Mouse (Mus musculus): ENCODE measurements around the gene Selenov. TPM values are rescaled to one million over a fixed set of nuclear protein-coding genes. Genes with fewer than 3 reads are reported as not detected.

The Selenov gene
- total RNA-seq, 2 experiments from 2014 or later, result not detected

GRCm38 (mm10) chr7:28277615-28278278 is 13.2 kb downstream of the Selenov start, which contains the start of gene Eid2b:
Gene Eid2b, plus strand, starts transcription at chr7:28277739.
- H3K27ac ChIP-seq, result peak within 1 kb of the TSS; percentile 96
- intact Hi-C loops (cut with DNase I), result loop anchor here (5.0 kb wide), 2 partner anchors 35 to 70 kb away; partner anchors contain the start of gene Timm50
- peak; percentile 98 for TF ChIP-seq CTCF (IDR thresholded peaks at IDR 0.05)
- H3K4me3 ChIP-seq, result peak within 1 kb of the TSS; percentile 94
- peak; percentile 97 for DNase-seq

- Histone ChIP-seq H3K27ac (no peak overlapping the region), H3K4me3 (no peak overlapping the region)
- no peak for DNase-seq
- intact Hi-C loops (cut with DNase I), result loop anchor here (5.0 kb wide), 2 partner anchors 35 to 70 kb away; partner anchors contain the start of gene Timm50
- no peak for TF ChIP-seq CTCF (IDR thresholded peaks at IDR 0.05)
Observed at GRCm38 (mm10) chr7:28277237-28277614, 13.8 kb downstream of the Selenov start.

DNA sequence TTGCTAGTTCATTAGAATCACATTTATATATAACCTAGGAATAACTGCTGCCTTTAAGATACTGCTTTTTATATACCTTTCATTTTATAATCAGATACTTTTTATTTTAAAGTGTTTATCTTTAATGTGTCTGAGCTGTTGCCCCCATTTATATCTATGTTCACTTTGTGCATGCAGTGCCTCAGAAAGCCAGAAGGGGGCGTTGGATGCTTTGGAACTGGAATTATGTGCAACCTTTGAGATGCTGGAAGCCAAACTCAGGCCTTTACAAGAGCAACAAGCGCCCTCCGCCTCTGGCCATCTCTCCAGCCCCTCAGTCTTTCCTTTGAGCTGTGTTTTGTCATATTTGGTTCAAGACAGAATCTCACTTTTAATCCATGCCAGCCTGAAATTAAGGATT is 19.2 kb downstream of the Selenov start:
- DNase-seq, result no peak
- no peak overlapping the region for H3K27ac ChIP-seq
- peak; percentile 32 for TF ChIP-seq CTCF (IDR thresholded peaks at IDR 0.05)
- H3K4me3 ChIP-seq, result no peak overlapping the region
- intact Hi-C loops (cut with DNase I), result no loop called here

GRCm38 (mm10) chr7:28269355-28269754 is 21.6 kb downstream of the Selenov start:
- intact Hi-C loops (cut with DNase I), result no loop called here
- no peak for TF ChIP-seq CTCF (IDR thresholded peaks at IDR 0.05)
- no peak overlapping the region for H3K4me3 ChIP-seq
- DNase-seq, result no peak
- H3K27ac ChIP-seq, result no peak overlapping the region

DNA sequence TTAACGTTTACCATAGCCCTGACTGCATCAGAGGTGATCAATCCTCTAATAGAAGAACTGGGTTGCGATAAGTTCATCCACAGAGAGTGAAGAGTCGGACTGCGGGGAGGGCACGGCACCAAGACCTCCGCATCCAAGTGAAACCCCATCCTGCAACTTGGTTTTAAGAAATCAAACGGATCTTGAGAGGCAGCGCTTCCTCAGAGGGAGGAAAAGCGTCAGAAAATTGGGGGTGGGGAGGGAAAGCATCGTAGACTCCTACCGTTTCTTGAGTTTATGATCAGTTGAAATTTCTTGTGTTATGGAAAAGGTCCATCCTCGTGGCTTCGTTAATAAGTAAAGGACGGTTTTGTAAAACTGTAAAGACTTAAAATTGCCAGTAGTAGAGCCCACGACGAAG is 22.4 kb downstream of the Selenov start:
- no peak for DNase-seq
- peak overlapping the region; percentile 82 for H3K27ac ChIP-seq
- H3K4me3 ChIP-seq, result peak overlapping the region; percentile 87
- no peak for TF ChIP-seq CTCF (IDR thresholded peaks at IDR 0.05)
- intact Hi-C loops (cut with DNase I), result no loop called here

DNA sequence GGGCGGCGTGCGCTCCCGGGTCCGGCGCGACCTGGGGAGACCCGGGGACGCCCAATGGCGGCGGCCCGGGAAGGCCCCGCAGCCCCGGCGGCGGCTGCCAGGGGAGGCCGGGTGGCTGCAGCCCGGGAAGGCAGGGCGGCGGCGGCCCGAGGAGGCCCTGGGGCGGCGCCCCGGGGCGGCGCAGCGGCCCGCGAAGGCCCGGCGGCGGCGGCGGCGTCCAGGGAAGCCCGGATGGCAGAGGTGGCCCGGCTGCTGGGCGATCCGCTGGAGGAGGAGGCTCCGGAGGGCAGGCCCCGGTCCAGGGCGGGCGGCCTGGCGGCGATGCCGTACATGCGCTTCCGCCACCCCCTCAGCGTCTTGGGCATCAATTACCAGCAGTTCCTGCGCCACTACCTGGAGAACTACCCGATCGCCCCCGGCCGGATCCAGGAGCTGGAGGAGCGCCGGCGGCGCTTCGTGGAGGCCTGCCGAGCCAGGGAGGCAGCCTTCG is 22.9 kb downstream of the Selenov start:
- Histone ChIP-seq H3K4me3 (peak overlapping the region; percentile 87), H3K27ac (peak overlapping the region; percentile 82)
- peak; percentile 75 for DNase-seq
- no peak for TF ChIP-seq CTCF (IDR thresholded peaks at IDR 0.05)
- intact Hi-C loops (cut with DNase I), result no loop called here

DNA sequence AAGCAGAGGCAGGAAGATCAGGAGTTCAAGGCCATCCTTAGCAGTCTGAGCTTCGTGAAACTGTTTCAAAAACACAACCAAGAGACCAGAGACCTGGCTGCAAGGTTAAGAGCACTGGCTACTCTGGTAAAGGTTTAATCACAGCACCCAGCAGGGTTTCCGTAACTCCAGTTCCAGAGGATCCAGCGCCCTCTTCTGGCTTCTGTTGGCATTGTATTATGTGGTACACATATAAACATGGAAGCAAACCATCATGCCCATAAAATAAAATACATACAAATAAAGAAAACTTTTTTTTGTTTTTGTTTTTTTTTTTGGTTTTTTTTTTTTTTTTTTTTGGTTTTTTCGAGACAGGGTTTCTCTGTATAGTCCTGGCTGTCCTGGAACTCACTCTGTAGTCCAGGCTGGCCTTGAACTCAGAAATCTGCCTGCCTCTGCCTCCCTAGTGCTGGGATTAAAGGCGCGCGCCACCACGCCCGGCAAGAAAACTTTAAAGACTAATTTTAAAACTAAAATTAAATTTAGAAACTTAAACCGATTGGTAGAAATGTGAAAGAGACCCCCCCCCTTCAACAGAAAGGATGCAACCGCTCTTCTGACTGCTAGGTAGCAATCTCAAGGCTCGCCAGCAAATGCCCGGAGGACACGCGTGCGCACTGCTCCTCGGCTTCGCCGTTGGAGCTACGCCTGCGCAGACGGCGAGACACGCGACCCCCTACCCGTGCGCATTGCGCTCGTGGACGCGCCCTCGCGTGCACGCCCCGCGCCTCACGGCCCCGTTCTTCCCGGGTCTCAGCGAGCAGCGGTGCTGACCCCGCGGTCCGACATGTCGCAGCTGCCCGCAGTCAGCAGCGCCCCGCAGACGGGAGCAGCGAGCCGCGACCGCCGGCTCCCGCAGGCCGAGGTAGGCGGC is 23.6 kb downstream of the Selenov start, which contains the start of gene Eid2:
Eid2 (plus strand) TSS at position 753 of the 913 bp plus-strand sequence.
- Histone ChIP-seq H3K4me3 (peak within 1 kb of the TSS; percentile 87), H3K27ac (peak within 1 kb of the TSS; percentile 82)
- intact Hi-C loops (cut with DNase I), result no loop called here
- peak; percentile 85 for DNase-seq
- TF ChIP-seq CTCF (IDR thresholded peaks at IDR 0.05), result peak; percentile 23; the same call in 1 of the 2 replicates

DNA sequence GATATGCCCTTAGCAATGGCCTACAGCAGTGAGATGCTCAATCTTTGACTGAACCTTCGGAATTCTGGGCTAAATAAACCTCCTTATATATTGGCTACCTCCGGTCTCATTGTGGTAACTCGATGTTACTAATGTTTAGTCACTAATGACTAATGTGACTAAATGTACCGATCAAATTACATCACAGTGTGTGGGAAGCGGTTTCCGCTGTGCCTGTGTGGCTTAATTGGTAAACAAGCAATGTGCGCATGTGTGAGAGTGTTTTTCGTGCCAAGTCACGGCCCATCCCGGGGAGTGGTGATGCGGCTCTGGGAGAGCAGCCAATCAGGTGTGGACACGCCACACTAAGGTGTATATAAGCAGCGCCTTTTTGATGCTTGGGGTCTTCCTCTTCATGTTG is 25.6 kb downstream of the Selenov start:
- no peak for DNase-seq
- no peak for TF ChIP-seq CTCF (IDR thresholded peaks at IDR 0.05)
- intact Hi-C loops (cut with DNase I), result no loop called here
- H3K4me3 ChIP-seq, result no peak overlapping the region
- no peak overlapping the region for H3K27ac ChIP-seq

- DNase-seq, result peak; percentile 69
- Histone ChIP-seq H3K27ac (no peak overlapping the region), H3K4me3 (no peak overlapping the region)
- intact Hi-C loops (cut with DNase I), result no loop called here
- TF ChIP-seq CTCF (IDR thresholded peaks at IDR 0.05), result no peak
Observed at GRCm38 (mm10) chr7:28263786-28264185, 27.2 kb downstream of the Selenov start.

- intact Hi-C loops (cut with DNase I), result no loop called here
- no peak overlapping the region for H3K4me3 ChIP-seq
- DNase-seq, result no peak
- H3K27ac ChIP-seq, result no peak overlapping the region
- TF ChIP-seq CTCF (IDR thresholded peaks at IDR 0.05), result no peak
Observed at GRCm38 (mm10) chr7:28262861-28263260, 28.1 kb downstream of the Selenov start.

DNA sequence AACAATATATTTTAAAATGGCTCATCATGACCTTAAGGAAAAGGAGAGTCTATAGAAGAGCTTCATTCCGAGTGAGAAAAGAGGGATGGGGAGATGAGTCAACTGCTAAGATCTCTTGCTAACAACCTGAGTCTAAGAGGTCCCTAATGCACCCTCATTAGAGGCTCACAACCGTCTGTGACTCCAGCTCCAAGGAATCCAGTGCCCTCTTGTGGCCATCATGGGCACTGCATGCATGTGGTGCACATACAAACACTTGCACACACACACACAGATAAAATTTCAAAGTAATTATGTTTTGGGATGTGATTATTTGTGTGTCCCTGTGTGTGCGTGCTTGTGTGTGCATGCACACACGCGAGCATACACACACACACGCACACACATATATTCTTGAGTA is 35.5 kb downstream of the Selenov start:
- no peak for DNase-seq
- peak; percentile 19; the same call in 1 of the 2 replicates for TF ChIP-seq CTCF (IDR thresholded peaks at IDR 0.05)
- Histone ChIP-seq H3K4me3 (no peak overlapping the region), H3K27ac (no peak overlapping the region)
- intact Hi-C loops (cut with DNase I), result no loop called here

DNA sequence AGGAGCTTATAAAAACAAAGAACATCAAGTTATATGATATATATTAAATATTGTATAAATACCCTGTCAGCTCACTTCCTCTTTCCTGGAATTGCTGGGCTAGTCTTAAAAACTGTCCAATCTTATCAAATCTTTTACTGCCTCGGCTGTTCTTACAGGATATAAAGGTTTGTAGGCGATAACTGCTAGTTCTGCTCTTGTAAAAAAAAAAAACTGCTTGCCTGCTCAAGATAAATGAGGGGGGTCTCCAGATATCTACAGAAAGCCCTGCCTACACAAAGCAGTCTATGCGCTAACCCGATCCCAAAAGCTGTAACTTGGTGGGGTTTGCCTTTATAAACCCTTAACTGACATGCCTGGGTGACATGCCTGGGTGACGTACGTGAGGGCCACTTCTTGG is 36.4 kb downstream of the Selenov start:
- no peak for TF ChIP-seq CTCF (IDR thresholded peaks at IDR 0.05)
- intact Hi-C loops (cut with DNase I), result no loop called here
- H3K4me3 ChIP-seq, result no peak overlapping the region
- H3K27ac ChIP-seq, result no peak overlapping the region
- no peak for DNase-seq

- no peak for TF ChIP-seq CTCF (IDR thresholded peaks at IDR 0.05)
- intact Hi-C loops (cut with DNase I), result no loop called here
Observed at GRCm38 (mm10) chr7:28251976-28252375, 39.0 kb downstream of the Selenov start.

More at GRCm38 (mm10) chr7:28251976-28252375, 39.0 kb downstream of the Selenov start:
- H3K4me3 ChIP-seq, result no peak overlapping the region
- no peak for DNase-seq
- no peak overlapping the region for H3K27ac ChIP-seq

Measured in gastrocnemius, adult 2 months (tissue).